Mouse (Mus musculus) stomach, postnatal 0 days (tissue): Measurements from ENCODE around the gene Uba52. TPM values are rescaled to one million over a fixed set of nuclear protein-coding genes. Genes with fewer than 3 reads are reported as not detected.

Experiments
- ATAC-seq: fragments of 200-750 bp; cut with Nextera tagmentation; 2 replicates; pipeline ENCODE4 v1.8.0; 2017; ENCODE audit not compliant: low FRiP score, low TSS enrichment
- DNase-seq: peaks from one replicate; pipeline ENCODE4 v3.0.0-alpha.2; 2016; ENCODE audit warnings: low spot score
- H3K27ac ChIP-seq: fragments of 300-500 bp; sonication (generic); replicated peaks from 2 replicates; pipeline ENCODE4 v1.5.1; 2014; ENCODE audit warnings: mild to moderate bottlenecking, control low read depth
- H3K27me3 ChIP-seq: fragments of 300-500 bp; sonication (generic); 2 replicates; pipeline ENCODE4 v1.6.1; 2014; ENCODE audit warnings: low read length; ENCODE audit not compliant: control insufficient read depth, insufficient read depth
- H3K36me3 ChIP-seq: fragments of 300-500 bp; sonication (generic); 2 replicates; pipeline ENCODE4 v1.6.1; 2014; ENCODE audit warnings: low read length, mixed read lengths; ENCODE audit not compliant: control insufficient read depth, insufficient read depth
- H3K4me1 ChIP-seq: fragments of 300-500 bp; sonication (generic); replicated peaks from 2 replicates; pipeline ENCODE4 v1.6.1; 2014; ENCODE audit warnings: antibody characterized with exemption; ENCODE audit not compliant: control insufficient read depth, insufficient read depth
- H3K4me2 ChIP-seq: fragments of 300-500 bp; sonication (generic); replicated peaks from 2 replicates; pipeline ENCODE4 v1.6.1; 2014; ENCODE audit warnings: low read depth, mild to moderate bottlenecking, control low read depth, moderate library complexity
- H3K4me3 ChIP-seq: fragments of 300-500 bp; sonication (generic); 2 replicates; pipeline ENCODE4 v1.5.1; 2014; ENCODE audit warnings: low read depth, low read length, control low read depth
- H3K9ac ChIP-seq: fragments of 300-500 bp; sonication (generic); 2 replicates; pipeline ENCODE4 v1.6.1; 2014; ENCODE audit warnings: mild to moderate bottlenecking, low read length, control low read depth, mixed read lengths
- H3K9me3 ChIP-seq: fragments of 300-500 bp; sonication (generic); 2 replicates; pipeline ENCODE4 v1.6.1; 2016; ENCODE audit warnings: low read length; ENCODE audit not compliant: control insufficient read depth
- CTCF ChIP-seq: IDR thresholded peaks from 2 replicates; pipeline ENCODE4 v1.5.1; 2016; ENCODE audit warnings: antibody characterized with exemption, low read depth, mild to moderate bottlenecking, moderate library complexity
- EP300 ChIP-seq: optimal IDR thresholded peaks from 2 replicates; pipeline ENCODE3; 2016; ENCODE audit warnings: antibody characterized with exemption
- WGBS: fragments of 180-500 bp; shearing (Covaris S2); extraction: QIAGEN DNeasy Blood & Tissue Kit; methylation state at CpG from one replicate; pipeline ENCODE4 v1.1.7; 2014; 5-methylcytosine and 5-hydroxymethylcytosine counted together
- polyA plus RNA-seq: library from polyadenylated mRNA; unstranded; fragments of >200 nt; fragmentation: Nextera tagmentation; extraction: Ambion mirVana; gene quantifications from 2 replicates; pipeline ENCODE4 v1.2.1, GENCODE M21; 2015

The Uba52 gene
- polyA plus RNA-seq, 1 experiment from 2014 or later: 966 TPM

DNA sequence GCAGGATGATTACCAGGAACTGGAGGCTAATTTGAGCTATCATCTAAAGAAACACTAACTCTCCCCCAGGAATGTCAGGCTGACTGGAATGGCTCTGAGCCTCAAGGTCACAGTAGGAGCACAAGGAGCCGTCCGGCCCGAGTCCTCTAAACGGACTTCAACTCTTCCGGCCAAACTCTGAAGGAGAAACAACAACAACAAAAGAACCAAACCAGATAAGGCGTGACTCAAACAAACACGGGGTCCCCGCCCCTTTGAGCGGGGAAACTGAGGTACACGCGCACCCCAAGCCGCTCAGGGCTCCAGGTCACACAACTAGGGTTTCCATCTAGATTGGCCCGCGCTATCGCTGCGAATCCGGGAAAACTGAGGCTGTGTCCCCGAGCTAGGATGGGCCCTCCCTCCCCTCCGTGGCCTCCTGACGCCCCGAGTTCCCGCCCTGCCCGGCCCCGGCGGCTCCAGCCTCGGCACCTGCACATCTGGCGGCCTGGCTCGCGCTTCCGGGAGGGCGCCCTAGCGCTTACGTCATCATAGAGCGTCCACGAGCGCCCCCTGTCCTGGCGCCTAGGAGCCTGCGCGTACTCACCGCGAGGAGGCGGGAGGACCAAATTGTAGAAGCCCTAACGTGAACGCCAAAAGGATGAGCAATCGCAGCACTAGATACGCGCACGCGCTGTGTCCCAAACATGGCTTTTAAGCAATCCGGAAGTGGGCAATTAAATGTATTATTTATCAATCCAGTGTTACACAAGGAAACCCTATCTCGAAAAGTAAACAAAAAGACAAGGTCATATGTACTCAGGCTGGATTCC lies 12.2 kb upstream of the Uba52 start:
- Histone ChIP-seq H3K9me3 (no peaks in the 10 kb centered on the region), H3K36me3 (no peaks in the 10 kb centered on the region), H3K4me3 (peak overlapping the region; percentile 77), H3K27ac (peak overlapping the region; percentile 92), H3K27me3 (no peaks in the 10 kb centered on the region), H3K4me1 (no peaks in the 10 kb centered on the region; the same call in 1 of the 2 replicates), H3K9ac (peak overlapping the region; percentile 81), H3K4me2 (peak overlapping the region; percentile 85)
- peak; percentile 85 for TF ChIP-seq CTCF
- TF ChIP-seq EP300: peak; percentile 86
- DNase-seq (peak; percentile 95), ATAC-seq (peak; percentile 90)
- WGBS: under 1% methylated on average over 50 of the region's 51 CpGs

DNA sequence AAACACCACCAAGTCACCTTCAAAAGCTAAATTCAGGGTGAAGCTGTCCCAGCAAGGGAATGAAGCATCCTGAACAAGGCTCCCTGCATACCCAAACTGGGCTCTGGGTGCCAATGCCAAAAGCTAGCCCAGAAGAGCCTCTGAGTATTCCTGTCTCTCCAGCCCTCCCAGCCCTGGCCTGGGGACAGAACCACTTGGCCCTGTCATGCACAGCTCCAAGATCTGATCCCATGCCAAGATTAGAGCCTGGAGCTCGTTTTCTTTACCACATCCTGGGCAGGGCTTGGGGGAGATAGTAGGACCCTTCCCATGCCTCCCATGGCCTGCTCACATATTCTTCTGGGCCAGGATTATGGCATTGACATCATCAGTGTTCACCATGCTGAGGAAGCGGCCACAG lies 9.0 kb upstream of the Uba52 start:
- no peaks in the 10 kb centered on the region for H3K9me3 ChIP-seq

GRCm38 (mm10) chr8:70519043-70519442 lies 8.4 kb upstream of the Uba52 start:
- no peak overlapping the region for H3K4me3 ChIP-seq
- TF ChIP-seq EP300 (no peak), CTCF (no peak)
- 0 out of 2 replicates have a peak overlapping the region, but pooled peaks have one; percentile 8 for H3K27ac ChIP-seq
- H3K4me2 ChIP-seq: no peak overlapping the region
- no peak overlapping the region for H3K9ac ChIP-seq
- no peaks in the 10 kb centered on the region for H3K27me3 ChIP-seq
- H3K4me1 ChIP-seq: no peaks in the 10 kb centered on the region
- H3K36me3 ChIP-seq: peaks cover 3% of the 10 kb centered on the region
- 73% methylated on average over 6 of the region's 6 CpGs for WGBS
- peak; percentile 33; the same call in 1 of the 2 replicates for ATAC-seq
- DNase-seq: no peak
- no peaks in the 10 kb centered on the region for H3K9me3 ChIP-seq

More for the DNA sequence above, 9.0 kb upstream of the Uba52 start:
- Histone ChIP-seq H3K4me2 (no peak overlapping the region), H3K27ac (0 out of 2 replicates have a peak overlapping the region, but pooled peaks have one; percentile 8), H3K4me3 (no peak overlapping the region), H3K36me3 (peaks cover 3% of the 10 kb centered on the region), H3K27me3 (no peaks in the 10 kb centered on the region), H3K9ac (no peak overlapping the region), H3K4me1 (no peaks in the 10 kb centered on the region)
- 46% methylated on average over 2 of the region's 2 CpGs for WGBS
- DNase-seq: no peak
- no peak for TF ChIP-seq CTCF
- no peak for TF ChIP-seq EP300
- no peak for ATAC-seq

GRCm38 (mm10) chr8:70517940-70518643 lies 7.5 kb upstream of the Uba52 start:
- Histone ChIP-seq H3K9me3 (no peaks in the 10 kb centered on the region), H3K4me2 (no peak overlapping the region), H3K4me1 (no peaks in the 10 kb centered on the region), H3K4me3 (no peak overlapping the region), H3K27me3 (no peaks in the 10 kb centered on the region), H3K27ac (no peak overlapping the region), H3K9ac (no peak overlapping the region), H3K36me3 (peaks cover 5% of the 10 kb centered on the region)
- TF ChIP-seq CTCF: no peak
- no peak for TF ChIP-seq EP300
- 84% methylated on average over 10 of the region's 10 CpGs for WGBS
- DNase-seq (no peak), ATAC-seq (no peak)

- H3K4me1 ChIP-seq: no peaks in the 10 kb centered on the region; the same call in 1 of the 2 replicates
- H3K4me2 ChIP-seq: no peak overlapping the region
- H3K4me3 ChIP-seq: no peak overlapping the region
- no peak overlapping the region; the same call in 1 of the 2 replicates for H3K27ac ChIP-seq
- no peaks in the 10 kb centered on the region for H3K27me3 ChIP-seq
- ATAC-seq (no peak), DNase-seq (no peak)
- H3K9ac ChIP-seq: no peak overlapping the region
- 47% methylated on average over 2 of the region's 2 CpGs for WGBS
- H3K36me3 ChIP-seq: peaks cover 12% of the 10 kb centered on the region
- H3K9me3 ChIP-seq: no peaks in the 10 kb centered on the region
- no peak for TF ChIP-seq CTCF
- no peak for TF ChIP-seq EP300
Measured at GRCm38 (mm10) chr8:70513441-70513840, 2.8 kb upstream of the Uba52 start.
